Mouse (Mus musculus) G1E-ER4 (cell line): ENCODE data around the gene Med15. TPM values are rescaled to one million over a fixed set of nuclear protein-coding genes. Genes with fewer than 3 reads are reported as not detected.

ENCODE experiments used
- GATA1 ChIP-seq: IDR thresholded peaks from one replicate; pipeline ENCODE4 v1.8.0; 2012; ENCODE audit warnings: low read length, inconsistent platforms
- polyA plus RNA-seq: library from polyadenylated mRNA; stranded (reverse); fragments of >175 nt; gene quantifications from 2 replicates; pipeline ENCODE4 v1.2.3, GENCODE M21; 2012

Med15 gene
- polyA plus RNA-seq, 1 experiment, result 176 TPM

GRCm38 (mm10) chr16:17742810-17743209, 10.1 kb upstream of the Med15 start:
- no peak for TF ChIP-seq GATA1

- TF ChIP-seq GATA1, result no peak
These were observed 7.4 kb upstream of the Med15 start for GRCm38 (mm10) chr16:17740080-17740479.

DNA sequence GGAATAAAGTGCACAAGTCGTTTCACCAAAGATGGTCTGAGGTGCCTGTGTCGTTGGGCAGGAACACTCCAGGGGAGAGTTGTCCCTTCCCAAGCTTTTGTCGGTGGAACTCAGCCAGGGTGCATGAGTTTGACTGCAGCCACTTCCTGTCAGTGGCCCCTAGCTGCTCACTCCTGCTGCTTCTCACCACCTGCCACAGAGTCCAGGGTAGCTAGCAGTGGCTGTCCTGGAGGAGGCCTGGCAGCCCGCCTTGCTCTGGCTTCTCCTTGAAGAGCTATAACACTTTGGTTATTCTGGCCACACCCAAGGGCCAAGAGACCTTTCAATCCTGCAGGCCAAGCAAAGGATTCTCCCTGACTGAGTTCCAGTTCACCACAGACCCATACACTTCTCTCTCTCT, 3.5 kb upstream of the Med15 start:
- TF ChIP-seq GATA1, result no peak

DNA sequence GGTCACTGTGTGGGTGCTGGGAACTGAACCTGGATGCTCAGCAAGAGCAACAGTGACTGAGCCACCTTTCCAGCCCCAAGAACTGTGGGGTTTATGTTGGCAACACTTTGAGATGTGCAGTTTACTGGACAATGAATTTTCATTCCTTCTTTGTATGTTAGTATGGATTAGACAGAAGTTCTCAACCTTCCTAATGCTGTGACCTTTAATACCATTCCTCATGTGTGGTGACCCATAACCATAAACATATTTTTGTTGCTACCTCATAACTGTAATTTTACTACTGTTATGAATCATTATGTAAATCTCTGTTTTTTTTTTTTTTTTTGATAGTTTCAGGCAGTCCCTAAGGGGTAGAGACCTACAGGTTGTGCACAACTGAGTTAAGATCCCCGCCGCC, 955 bp upstream of the Med15 start:
- TF ChIP-seq GATA1, result no peak

GRCm38 (mm10) chr16:17732431-17732830, 260 bp downstream of the Med15 start:
- no peak for TF ChIP-seq GATA1

DNA sequence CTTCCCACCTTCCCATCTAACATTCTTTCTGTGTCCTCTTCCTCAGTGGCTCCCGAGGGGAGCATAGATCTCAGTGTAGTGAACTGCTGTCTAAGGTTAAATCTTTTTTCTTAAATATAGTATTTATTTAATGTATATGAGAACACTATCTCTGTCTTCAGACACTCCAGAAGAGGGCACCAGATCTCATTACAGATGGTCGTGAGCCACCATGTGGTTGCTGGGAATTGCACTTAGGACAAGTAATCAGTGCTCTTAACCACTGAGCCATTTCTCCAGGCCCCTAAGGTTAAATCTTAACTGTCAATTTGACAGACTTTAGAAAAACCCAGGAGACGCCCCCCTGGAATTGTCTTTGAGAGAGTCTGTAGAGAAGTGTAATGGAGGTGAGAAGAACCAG, 670 bp downstream of the Med15 start:
- no peak for TF ChIP-seq GATA1

GRCm38 (mm10) chr16:17729974-17730373, 2.7 kb downstream of the Med15 start:
- TF ChIP-seq GATA1, result no peak

- peak; percentile 48 for TF ChIP-seq GATA1
These were observed 5.4 kb downstream of the Med15 start for GRCm38 (mm10) chr16:17727179-17727861.

DNA sequence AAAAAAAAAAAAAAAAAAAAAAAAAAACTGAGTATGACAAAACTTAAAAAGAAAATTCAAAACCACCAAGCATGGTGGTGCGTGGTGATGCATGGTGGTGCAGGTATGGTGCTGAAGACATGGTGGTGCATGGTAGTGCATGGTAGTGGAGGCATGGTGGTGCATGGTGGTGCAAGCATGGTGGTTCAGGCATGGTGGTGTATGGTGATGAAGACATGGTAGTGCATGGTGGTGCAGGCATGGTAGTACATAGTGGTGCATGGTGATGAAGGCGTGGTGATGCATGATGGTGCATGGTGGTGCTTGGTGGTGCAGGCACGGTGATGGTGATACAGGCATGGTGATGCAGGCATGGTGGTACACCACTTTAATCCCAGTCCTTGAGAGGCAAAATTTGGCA, 8.2 kb downstream of the Med15 start:
- no peak for TF ChIP-seq GATA1

DNA sequence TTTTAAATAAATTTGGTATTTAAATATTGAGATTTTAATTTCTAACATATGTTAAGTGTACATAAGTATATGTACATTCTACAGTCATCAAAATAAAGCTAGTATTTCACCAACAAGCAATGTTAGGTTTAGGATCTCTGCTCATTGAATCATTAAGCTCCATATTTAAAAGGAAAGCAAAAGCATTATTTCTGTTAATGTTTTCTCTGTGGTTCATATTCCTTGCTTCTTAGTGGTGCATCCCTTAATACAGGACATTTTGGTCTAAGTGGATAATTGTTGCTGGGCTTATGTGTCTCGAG, 9.4 kb downstream of the Med15 start:
- no peak for TF ChIP-seq GATA1

DNA sequence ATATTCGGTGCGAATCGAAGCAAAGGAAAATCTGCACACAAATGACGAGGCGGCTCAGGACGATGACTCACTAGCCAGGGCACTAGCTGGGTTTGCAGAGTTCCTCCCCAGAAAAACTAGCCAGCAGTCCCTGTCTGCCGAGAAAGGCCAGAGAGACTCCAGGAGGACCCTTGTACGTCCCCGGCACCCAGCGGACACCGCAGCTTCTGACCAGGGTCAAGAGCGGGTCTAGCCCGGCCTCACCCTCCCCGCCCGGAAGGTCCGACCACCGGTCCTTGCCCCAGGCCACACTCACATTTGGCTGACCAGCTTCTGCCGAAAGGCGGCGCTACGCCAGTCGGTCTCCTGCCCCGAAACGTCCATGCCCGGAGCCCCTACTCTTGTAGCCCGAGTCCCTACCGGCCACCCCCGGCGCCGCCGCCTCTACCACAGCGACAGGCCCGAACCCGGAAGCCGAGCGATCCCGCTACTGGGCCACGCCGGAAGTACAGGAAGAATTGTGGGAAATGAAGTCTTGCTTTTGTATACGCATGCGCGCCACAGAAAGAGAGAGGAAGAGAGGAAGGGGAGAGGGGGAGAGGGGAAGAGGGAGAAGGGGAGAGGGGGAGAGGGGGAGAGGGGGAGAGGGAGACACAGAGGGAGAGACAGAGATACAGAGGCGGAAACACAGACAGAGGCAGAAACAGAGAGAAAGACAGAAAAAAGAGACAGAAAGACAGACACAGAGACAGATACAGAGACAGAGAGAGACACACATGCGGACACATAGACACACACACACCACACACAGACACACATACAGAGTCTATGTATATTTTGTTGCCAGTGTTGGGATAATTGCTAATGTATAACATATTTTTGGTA, 10.0 kb downstream of the Med15 start:
- TF ChIP-seq GATA1, result no peak

DNA sequence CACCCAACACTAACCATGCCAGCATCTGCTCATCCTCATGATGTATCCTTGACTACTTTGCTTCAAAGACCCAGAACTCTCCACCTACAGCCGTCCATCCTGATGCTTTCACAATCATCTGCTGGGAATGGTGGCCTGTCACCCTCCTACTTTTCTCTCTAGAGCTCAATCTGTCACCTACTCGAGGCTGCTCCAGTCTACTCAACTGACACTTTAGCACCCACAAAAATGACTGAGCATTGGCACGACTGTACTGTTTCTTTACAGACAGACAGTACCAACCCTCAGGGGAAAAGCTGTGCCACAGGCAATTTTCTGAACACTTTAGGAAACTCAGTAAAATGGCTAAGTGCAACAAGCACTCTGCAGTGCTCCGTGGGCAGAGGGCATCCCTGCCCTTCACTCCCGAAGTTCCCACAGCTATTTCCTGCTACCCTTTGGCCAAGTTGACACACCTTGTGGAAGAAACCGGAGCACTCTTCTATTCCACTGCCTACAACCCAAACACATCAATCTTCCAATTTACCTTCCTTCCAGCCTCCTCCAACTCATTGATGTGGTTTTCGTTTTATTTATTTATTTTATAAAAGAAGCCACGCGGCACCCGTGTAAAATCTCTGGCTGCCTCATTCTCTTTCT, 10.8 kb downstream of the Med15 start:
- no peak for TF ChIP-seq GATA1

DNA sequence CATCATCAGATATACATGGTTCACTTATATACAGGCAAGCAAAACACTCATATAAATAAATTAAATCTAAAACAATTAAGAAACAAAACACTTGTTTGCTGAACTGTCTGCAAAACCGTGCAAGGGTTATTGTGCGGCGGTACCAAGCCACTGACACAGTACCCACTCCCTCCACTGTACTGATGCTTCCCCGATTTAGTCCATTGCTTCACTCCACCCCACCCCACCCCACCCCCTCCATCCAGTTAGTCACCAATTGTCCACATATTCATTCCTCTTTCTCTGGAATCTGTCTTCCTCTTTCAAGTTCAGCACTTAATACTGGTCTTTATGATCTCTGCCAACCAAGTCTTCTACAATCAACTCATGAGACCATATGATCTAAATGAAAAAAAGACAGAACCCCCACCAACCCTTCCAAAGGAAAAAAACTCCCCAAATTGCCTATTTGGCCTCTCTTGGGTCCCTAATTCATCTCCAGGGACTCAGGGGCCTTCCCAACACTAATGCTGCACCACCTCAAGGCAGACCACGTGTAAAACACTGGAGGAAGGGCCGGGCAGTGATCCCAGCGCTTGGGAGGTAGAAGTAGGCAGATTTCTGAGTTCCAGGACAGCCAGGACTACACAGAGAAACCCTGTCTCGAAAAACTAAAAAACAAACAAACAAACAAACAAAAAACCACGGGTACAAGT, 11.4 kb downstream of the Med15 start:
- no peak for TF ChIP-seq GATA1

DNA sequence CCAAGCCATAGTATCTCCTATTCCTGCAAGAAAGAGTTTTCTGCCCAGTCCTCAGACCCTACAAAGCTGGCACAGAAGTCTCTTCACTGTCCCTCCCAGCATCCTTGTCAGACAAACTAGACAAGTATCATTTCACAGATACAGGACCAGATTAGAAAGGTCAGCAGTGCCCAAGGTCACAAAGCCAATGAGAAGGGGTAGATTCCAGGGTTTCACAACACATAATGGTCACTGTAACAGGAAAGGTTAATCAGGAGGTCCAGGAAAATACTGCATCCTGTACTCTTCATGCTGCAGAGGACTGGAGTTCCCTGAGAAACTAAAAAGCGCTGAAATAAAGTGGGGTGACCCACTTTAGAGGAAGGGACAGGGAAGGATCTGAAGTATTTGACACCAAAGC, 14.9 kb downstream of the Med15 start:
- TF ChIP-seq GATA1, result no peak

DNA sequence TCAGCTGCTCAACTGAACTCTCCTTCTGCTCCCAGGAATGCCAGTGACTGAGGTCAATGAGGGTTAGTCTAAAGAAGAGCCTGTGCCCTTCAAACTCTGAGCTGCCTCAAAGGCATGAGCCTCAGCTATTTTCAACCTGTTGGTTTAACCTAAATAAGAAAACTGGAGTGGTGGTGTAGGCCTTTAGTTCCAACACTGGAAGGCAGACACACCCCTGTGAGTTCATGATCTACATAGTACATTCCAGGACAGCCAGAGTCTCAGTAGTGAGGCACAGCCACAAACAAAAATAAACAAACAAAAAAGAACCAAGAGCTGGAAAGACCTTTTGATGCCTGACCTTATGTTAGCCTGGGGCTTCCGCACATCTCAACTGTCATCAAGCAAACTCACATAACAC, 25.1 kb downstream of the Med15 start:
- no peak for TF ChIP-seq GATA1

- TF ChIP-seq GATA1, result no peak
These were observed 31.7 kb downstream of the Med15 start for GRCm38 (mm10) chr16:17701043-17701405.
